Mouse (Mus musculus) layer of hippocampus, postnatal 36 days (tissue): ENCODE measurements at regions not wholly inside any gene's neighbourhood (a gene's known extent, or its start where the extent isn't known, plus 50 kb on each side); places are given as distances from the start of the nearest gene placed in this dataset.
A peak's percentile ranks its signal among the peaks of the same experiment; 100 is the strongest.

Source experiments
- DNase-seq, 2 experiments: peaks; one replicate each; pipeline ENCODE4 v3.0.0; 2022

DNA sequence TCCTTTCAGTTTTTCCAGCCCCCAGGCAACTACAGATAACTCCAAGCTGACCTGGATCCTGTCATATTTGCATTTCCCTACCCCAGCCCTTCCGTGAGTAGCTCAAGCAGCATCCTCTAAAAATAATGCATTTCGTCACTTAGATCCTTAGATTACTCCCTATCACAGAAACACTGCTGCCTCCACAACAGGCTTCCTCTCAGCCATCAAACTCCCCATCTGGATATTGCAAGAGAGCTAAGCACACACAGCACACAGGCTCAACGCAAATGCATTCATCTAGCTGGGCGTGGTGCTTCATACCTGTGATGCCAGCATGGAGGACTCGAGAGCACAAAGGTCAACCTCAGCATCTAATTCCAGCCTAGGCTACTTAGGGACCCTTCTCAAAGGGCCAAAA is 260.9 kb downstream of the Sox4 start:
- DNase-seq = no peak

DNA sequence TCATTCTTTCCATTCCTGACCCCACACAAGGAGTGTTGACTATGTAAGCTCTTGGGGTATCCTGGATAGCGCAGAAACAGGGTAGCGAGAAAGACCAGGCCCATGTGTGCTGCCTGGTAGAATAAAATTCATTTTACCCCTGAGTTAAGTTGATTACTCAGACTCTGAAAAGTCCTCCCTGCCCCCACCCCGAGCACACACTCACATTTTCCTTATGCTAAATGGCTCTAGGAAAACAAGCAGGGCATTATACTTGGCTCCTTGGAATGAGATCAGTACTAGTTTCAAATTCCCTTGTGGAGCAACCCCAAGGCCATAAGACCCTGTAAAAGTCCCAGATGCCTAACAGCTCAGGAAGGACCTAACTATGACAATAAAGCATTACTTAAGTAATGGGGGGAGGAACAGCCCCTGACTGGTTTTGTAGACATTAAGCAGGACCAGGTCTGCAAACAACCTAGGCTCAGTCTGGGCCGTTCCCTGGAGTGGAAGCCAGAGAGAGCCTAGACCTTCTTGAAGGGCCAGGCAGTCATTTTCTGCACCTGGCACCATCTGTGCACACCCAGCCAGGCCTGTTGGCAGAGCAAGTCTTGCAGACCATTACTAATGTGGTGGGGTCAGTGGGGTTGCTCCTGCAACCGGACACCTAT is 262.9 kb downstream of the Sox4 start:
- DNase-seq = no peak

GRCm38 (mm10) chr13:28687838-28688237 is 265.7 kb downstream of the Sox4 start:
- DNase-seq = no peak

- DNase-seq = no peak
Observed at GRCm38 (mm10) chr13:28684311-28684710, 269.2 kb downstream of the Sox4 start.

GRCm38 (mm10) chr13:28680266-28680665 is 273.2 kb downstream of the Sox4 start:
- no peak for DNase-seq

- no peak for DNase-seq
Observed at GRCm38 (mm10) chr13:28673622-28674021, 279.9 kb downstream of the Sox4 start.

- no peak for DNase-seq
Observed at GRCm38 (mm10) chr13:28671543-28671942, 282.0 kb downstream of the Sox4 start.

- no peak for DNase-seq
Observed at GRCm38 (mm10) chr13:28669832-28670585, 283.5 kb downstream of the Sox4 start.

- DNase-seq = no peak
Observed at GRCm38 (mm10) chr13:28666832-28667231, 286.7 kb downstream of the Sox4 start.

- DNase-seq = no peak
Observed at GRCm38 (mm10) chr13:28665150-28665549, 288.4 kb downstream of the Sox4 start.

GRCm38 (mm10) chr13:28664698-28665097 is 288.8 kb downstream of the Sox4 start:
- no peak for DNase-seq

DNA sequence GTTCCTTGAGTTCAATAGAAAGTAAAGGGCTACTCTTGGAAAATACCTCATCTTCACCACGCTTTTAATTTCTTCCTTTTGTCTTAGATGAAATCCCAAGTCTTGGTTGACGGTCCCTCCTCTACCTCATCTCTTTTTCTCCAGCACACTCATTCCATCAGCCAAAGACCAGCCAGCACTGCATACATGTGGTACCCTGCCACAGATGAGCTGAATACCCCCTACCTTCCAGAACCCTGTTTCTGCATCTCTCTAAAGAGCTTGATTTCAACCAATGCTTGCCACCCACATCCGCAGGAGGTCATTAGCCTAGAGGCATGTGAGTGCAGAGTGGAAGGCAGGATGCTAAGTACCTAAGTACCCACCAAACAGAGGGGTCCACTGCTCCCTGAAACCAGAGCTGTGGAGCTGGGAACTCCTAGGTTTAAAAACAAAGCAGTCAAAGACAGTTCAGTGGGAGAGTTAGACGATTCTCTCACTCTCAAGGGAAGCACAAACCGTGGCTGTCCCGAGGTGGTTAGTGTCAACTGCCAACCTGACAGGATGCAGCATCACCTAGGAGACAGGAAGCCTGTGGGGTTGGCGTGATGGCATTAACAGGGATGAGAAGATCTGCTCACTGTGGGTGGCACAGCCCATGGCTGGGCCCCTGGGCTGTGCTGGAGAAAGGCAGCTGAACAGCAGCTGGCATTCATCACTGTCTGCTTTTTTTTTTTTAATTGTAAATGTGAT is 289.4 kb downstream of the Sox4 start:
- DNase-seq = no peak

DNA sequence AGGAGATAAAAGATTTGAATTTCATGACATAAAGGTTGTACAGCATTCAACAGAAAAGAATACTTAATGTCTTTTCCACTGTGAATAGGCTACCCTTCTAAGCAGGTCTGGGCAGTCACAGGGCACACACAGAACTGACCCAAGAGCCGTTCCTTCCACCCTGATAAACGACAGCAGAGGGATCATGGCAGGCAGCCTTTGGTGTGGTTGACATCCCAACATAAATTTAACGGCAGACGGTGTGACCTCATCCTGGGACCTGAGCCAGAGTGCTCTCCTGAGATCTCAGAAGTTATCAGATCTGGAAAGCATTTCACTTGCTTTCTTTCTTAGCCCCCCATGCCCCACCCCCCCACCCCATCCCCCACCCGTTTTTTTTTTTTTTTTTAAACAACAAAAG is 290.1 kb downstream of the Sox4 start:
- DNase-seq = no peak

- no peak for DNase-seq
Observed at GRCm38 (mm10) chr13:28662316-28662752, 291.2 kb downstream of the Sox4 start.

GRCm38 (mm10) chr13:28660151-28660550 is 293.4 kb downstream of the Sox4 start:
- no peak for DNase-seq

GRCm38 (mm10) chr13:28658652-28659051 is 294.9 kb downstream of the Sox4 start:
- DNase-seq = no peak

- no peak for DNase-seq
Observed at GRCm38 (mm10) chr13:28654883-28655282, 298.6 kb downstream of the Sox4 start.

DNA sequence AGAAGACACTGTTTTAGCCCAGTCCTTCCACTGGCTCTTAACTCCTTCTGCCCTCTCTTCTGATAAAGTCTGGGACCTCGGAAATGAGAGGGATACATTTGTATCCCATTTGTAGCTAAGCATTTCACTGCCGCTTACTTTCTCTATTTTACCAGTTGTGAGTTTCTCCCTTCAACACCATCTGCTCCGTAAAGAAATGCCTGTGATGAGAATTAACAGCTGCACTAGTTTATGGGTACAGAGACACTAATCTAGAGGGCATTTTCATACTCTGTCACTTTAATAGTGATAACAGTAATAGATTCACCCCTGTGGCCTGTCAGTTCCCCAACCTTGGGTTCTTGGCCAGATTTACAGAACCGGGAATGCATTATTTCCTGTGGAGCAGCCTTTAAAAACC is 300.2 kb downstream of the Sox4 start:
- no peak for DNase-seq

DNA sequence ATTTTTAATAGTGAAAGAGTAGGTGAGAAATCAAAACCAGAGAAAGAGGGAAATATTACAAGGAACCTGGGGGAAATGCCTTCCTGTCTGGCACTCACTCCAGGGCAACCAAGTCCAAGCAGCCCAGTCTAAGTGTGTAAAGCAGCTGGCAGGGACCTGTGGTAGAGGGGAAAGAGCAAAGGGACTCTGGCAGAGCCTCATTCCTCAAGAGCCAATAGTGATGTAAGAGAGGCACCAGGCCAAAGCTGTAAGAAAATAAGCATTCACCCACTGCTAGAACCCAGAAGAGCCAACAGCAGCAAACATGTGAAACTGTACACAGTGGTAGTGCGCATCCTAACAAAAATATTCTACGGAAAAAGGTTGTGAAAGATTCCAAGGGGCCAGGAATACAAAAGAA is 301.7 kb downstream of the Sox4 start:
- DNase-seq = peak; percentile 27 to 34

DNA sequence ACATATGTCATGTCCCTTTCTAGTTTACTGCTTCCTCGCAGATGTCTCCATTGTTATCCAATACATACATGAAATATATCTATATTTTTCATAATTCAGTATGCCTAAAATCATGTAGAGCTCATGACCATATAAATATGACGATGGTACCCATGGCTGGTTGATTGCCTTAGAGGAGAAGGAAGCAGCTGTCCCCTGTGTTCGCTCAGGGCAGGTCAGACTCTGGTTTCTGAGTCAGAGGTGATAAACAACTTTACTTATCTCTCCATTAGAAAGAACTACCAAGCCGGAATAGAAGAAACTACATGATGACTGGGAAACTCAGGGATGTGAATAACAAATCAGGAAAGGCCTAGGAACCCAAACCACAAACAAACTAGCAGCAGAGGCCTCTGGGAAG is 307.6 kb downstream of the Sox4 start:
- DNase-seq = no peak

GRCm38 (mm10) chr13:28644846-28645574 is 308.5 kb downstream of the Sox4 start:
- no peak for DNase-seq

- DNase-seq = no peak
Observed at GRCm38 (mm10) chr13:28640826-28641225, 312.7 kb downstream of the Sox4 start.
